Mouse (Mus musculus): ENCODE results near the gene Bcl2l1. TPM values are rescaled to one million over a fixed set of nuclear protein-coding genes. Genes with fewer than 3 reads are reported as not detected.

Gene Bcl2l1
- total RNA-seq, 2 experiments from 2014 or later: 124 to 130 TPM

GRCm38 (mm10) chr2:152739842-152740260, 91.7 kb downstream of the Bcl2l1 start:
- DNase-seq (ENCODE audit: low spot score in 2 of 2): no peak

- peak; percentile 20 for DNase-seq (ENCODE audit: low spot score in 2 of 2)
These were observed 92.3 kb downstream of the Bcl2l1 start for GRCm38 (mm10) chr2:152739031-152739841.

GRCm38 (mm10) chr2:152738341-152738740, 93.2 kb downstream of the Bcl2l1 start:
- DNase-seq (ENCODE audit: low spot score in 2 of 2): no peak

- no peak for DNase-seq (ENCODE audit: low spot score in 2 of 2)
These were observed 94.0 kb downstream of the Bcl2l1 start for GRCm38 (mm10) chr2:152737306-152738221.

- peak in 1 of 2 experiments; percentile 40 for DNase-seq (ENCODE audit: low spot score in 2 of 2)
These were observed 94.8 kb downstream of the Bcl2l1 start for GRCm38 (mm10) chr2:152736748-152737147.

- peak; percentile 38 to 44 for DNase-seq (ENCODE audit: low spot score in 2 of 2)
These were observed 95.4 kb downstream of the Bcl2l1 start, which contains the start of gene Id1 for GRCm38 (mm10) chr2:152736090-152736601. TSS of gene Id1 (plus strand) at chr2:152736251.

- DNase-seq (ENCODE audit: low spot score in 2 of 2): peak; percentile 92 to 94
These were observed 96.5 kb downstream of the Bcl2l1 start for GRCm38 (mm10) chr2:152734984-152735383.

GRCm38 (mm10) chr2:152734501-152734900, 97.0 kb downstream of the Bcl2l1 start:
- DNase-seq (ENCODE audit: low spot score in 2 of 2): no peak

- DNase-seq (ENCODE audit: low spot score in 2 of 2): no peak
These were observed 98.3 kb downstream of the Bcl2l1 start for GRCm38 (mm10) chr2:152733201-152733600.

Small RNAs within 50 kb of the gene (microRNA-seq; reads per million reads assigned to microRNA genes)
- gene Gm23802 (0 reads per million in 2 experiments), gene Mir5622 (0 reads per million in 2 experiments)

Other genes starting within 250 kb of the Bcl2l1 start
- gene Defb45, start 232.3 kb downstream of the Bcl2l1 start, total RNA-seq (2021): not detected
- not detected for gene Defb36, start 227.4 kb downstream of the Bcl2l1 start, total RNA-seq (2021)
- gene Defb25, start 208.7 kb downstream of the Bcl2l1 start, total RNA-seq (2021): not detected
- gene Rem1, start 204.8 kb downstream of the Bcl2l1 start, total RNA-seq (2021): under 1 TPM; 0.72 to 0.94 TPM
- gene H13, start 162.3 kb downstream of the Bcl2l1 start, total RNA-seq (2021): 10 to 100 TPM; 73.4 to 79.2 TPM
- 10 to 100 TPM; 14.1 to 17.5 TPM for gene Mcts2, start 144.7 kb downstream of the Bcl2l1 start, total RNA-seq (2021)
- gene Id1, start 95.5 kb downstream of the Bcl2l1 start, total RNA-seq (2021): 10 to 100 TPM; 20.6 to 27.2 TPM
- 1 to 10 TPM; 2.7 to 2.8 TPM for gene Cox4i2, start 77.6 kb downstream of the Bcl2l1 start, total RNA-seq (2021)
- 1 to 10 TPM; 2.0 to 2.4 TPM for gene Tpx2, start 16.2 kb upstream of the Bcl2l1 start, total RNA-seq (2021)
- gene Mylk2, start 79.6 kb upstream of the Bcl2l1 start, total RNA-seq (2021): not detected
- under 1 TPM; 0.46 to 0.68 TPM for gene Foxs1, start 101.5 kb upstream of the Bcl2l1 start, total RNA-seq (2021)
- 10 to 100 TPM; 16.2 to 18.2 TPM for gene Dusp15, start 120.0 kb upstream of the Bcl2l1 start, total RNA-seq (2021)
- gene Ttll9, start 130.8 kb upstream of the Bcl2l1 start, total RNA-seq (2021): 1 to 10 TPM; 2.0 to 2.6 TPM
- gene Pdrg1, start 183.7 kb upstream of the Bcl2l1 start, total RNA-seq (2021): 10 to 100 TPM; 50.6 to 63.4 TPM
- gene Xkr7, start 200.1 kb upstream of the Bcl2l1 start, total RNA-seq (2021): 1 to 10 TPM; 5.6 to 6.9 TPM
- 1 to 10 TPM; 4.5 to 4.6 TPM for gene Ccm2l, start 234.2 kb upstream of the Bcl2l1 start, total RNA-seq (2021)